Mouse (Mus musculus) MEL (cell line): Measurements from ENCODE around the gene Dohh. TPM values are rescaled to one million over a fixed set of nuclear protein-coding genes. Genes with fewer than 3 reads are reported as not detected.

ENCODE experiments used
- DNase-seq: peaks from one replicate; pipeline ENCODE4 v3.0.0; 2011; ENCODE audit warnings: low read depth, low spot score
- H3K27ac ChIP-seq: 2 replicates; pipeline ENCODE4 v1.5.1; 2012; ENCODE audit warnings: low read depth, mild to moderate bottlenecking, control low read depth, low read length, moderate library complexity; ENCODE audit not compliant: control insufficient read depth
- H3K27me3 ChIP-seq, 2 experiments: fragments of 150-350 bp in 1 of 2; sonication (generic) in 1 of 2; 2 replicates each; pipeline ENCODE4 v1.6.1; 2012; ENCODE audit warnings: low read length in 2 of 2, mild to moderate bottlenecking in 2 of 2, improper control_type of control experiment in 1 of 2, moderate library complexity in 1 of 2; ENCODE audit not compliant: insufficient read depth in 2 of 2, control insufficient read depth in 1 of 2
- H3K36me3 ChIP-seq, 2 experiments: 2 replicates each; pipeline ENCODE4 v1.6.1; 2012 to 2014; ENCODE audit warnings: low read length in 2 of 2, improper control_type of control experiment in 1 of 2, inconsistent platforms in 1 of 2, mild to moderate bottlenecking in 1 of 2; ENCODE audit not compliant: insufficient read depth in 2 of 2, control insufficient read depth in 1 of 2
- H3K4me1 ChIP-seq, 2 experiments: fragments of 150-350 bp in 1 of 2; sonication (generic) in 1 of 2; 2 replicates each; pipeline ENCODE4 v1.6.1; 2012; ENCODE audit warnings: low read length in 2 of 2, improper control_type of control experiment in 1 of 2, mild to moderate bottlenecking in 1 of 2; ENCODE audit not compliant: insufficient read depth in 2 of 2, control insufficient read depth in 1 of 2
- H3K4me3 ChIP-seq, 2 experiments: fragments of 150-350 bp in 1 of 2; sonication (generic) in 1 of 2; 2 replicates each; pipeline ENCODE4 v1.5.1; 2012; ENCODE audit warnings: low read depth in 2 of 2, low read length in 2 of 2, mild to moderate bottlenecking in 2 of 2, moderate library complexity in 2 of 2, control low read depth in 1 of 2, improper control_type of control experiment in 1 of 2; ENCODE audit not compliant: control insufficient read depth in 1 of 2, insufficient read depth in 1 of 2
- H3K79me2 ChIP-seq: 2 replicates; pipeline ENCODE4 v1.6.1; 2012; ENCODE audit warnings: mild to moderate bottlenecking, low read length, moderate library complexity; ENCODE audit not compliant: control insufficient read depth, poor library complexity, insufficient read depth
- H3K9ac ChIP-seq: 2 replicates; pipeline ENCODE4 v1.6.1; 2012; ENCODE audit warnings: low read depth, mild to moderate bottlenecking, control low read depth, low read length, moderate library complexity; ENCODE audit not compliant: control insufficient read depth, poor library complexity, severe bottlenecking
- H3K9me3 ChIP-seq: fragments of 150-350 bp; sonication (generic); replicated peaks from 2 replicates; pipeline ENCODE4 v1.6.1; 2012; ENCODE audit warnings: mild to moderate bottlenecking, low read length, improper control_type of control experiment, moderate library complexity; ENCODE audit not compliant: insufficient read depth
- CHD1 ChIP-seq: IDR thresholded peaks from 2 replicates; pipeline ENCODE4 v1.6.1; 2012; ENCODE audit warnings: low read depth, mild to moderate bottlenecking, inconsistent platforms, low read length, improper control_type of control experiment
- CTCF ChIP-seq, 3 experiments: IDR thresholded peaks in 2 of 3; conservative IDR thresholded peaks in 1 of 3; 2 replicates each; pipeline ENCODE4 v1.5.1; 2011 to 2012; ENCODE audit warnings: low read length in 3 of 3, low read depth in 2 of 3, mild to moderate bottlenecking in 2 of 3, improper control_type of control experiment in 1 of 3, inconsistent platforms in 1 of 3, mixed read lengths in 1 of 3, moderate library complexity in 1 of 3; ENCODE audit not compliant: control insufficient read depth in 1 of 3, insufficient read depth in 1 of 3, poor library complexity in 1 of 3, severe bottlenecking in 1 of 3
- ELF1 ChIP-seq: IDR thresholded peaks from 2 replicates; pipeline ENCODE4 v1.6.1; 2014; ENCODE audit warnings: low read depth, mild to moderate bottlenecking, inconsistent platforms, low read length, improper control_type of control experiment, moderate library complexity
- HCFC1 ChIP-seq: IDR thresholded peaks from 2 replicates; pipeline ENCODE4 v1.6.1; 2012; ENCODE audit warnings: low read depth, mild to moderate bottlenecking, inconsistent platforms, low read length, improper control_type of control experiment, moderate library complexity
- KAT2A ChIP-seq: conservative IDR thresholded peaks from 2 replicates; pipeline ENCODE4 v1.6.1; 2012; ENCODE audit warnings: low read depth, low read length, improper control_type of control experiment, inconsistent platforms
- MAX ChIP-seq: IDR thresholded peaks from 2 replicates; pipeline ENCODE4 v1.6.1; 2011; ENCODE audit warnings: low read length, improper control_type of control experiment
- MEF2A ChIP-seq: IDR thresholded peaks from 2 replicates; pipeline ENCODE4 v1.6.1; 2014; ENCODE audit warnings: low read depth, mild to moderate bottlenecking, inconsistent platforms, low read length, improper control_type of control experiment; ENCODE audit not compliant: poor library complexity, insufficient replicate concordance, severe bottlenecking; ENCODE audit errors: extremely low read depth
- MXI1 ChIP-seq: IDR thresholded peaks from 2 replicates; pipeline ENCODE4 v1.6.1; 2011; ENCODE audit warnings: mild to moderate bottlenecking, low read depth, low read length, improper control_type of control experiment
- NELFE ChIP-seq: IDR thresholded peaks from 2 replicates; pipeline ENCODE4 v1.6.1; 2011; ENCODE audit warnings: low read depth, low read length, improper control_type of control experiment
- POLR2A ChIP-seq, 2 experiments: IDR thresholded peaks; 2 replicates each; pipeline ENCODE4 v1.6.1; 2011 to 2012; ENCODE audit warnings: low read length in 2 of 2, mild to moderate bottlenecking in 2 of 2, control low read depth in 1 of 2, improper control_type of control experiment in 1 of 2, low read depth in 1 of 2, moderate library complexity in 1 of 2; ENCODE audit not compliant: control insufficient read depth in 1 of 2, insufficient read depth in 1 of 2, poor library complexity in 1 of 2
- POLR2AphosphoS2 ChIP-seq: IDR thresholded peaks from 2 replicates; pipeline ENCODE4 v1.6.1; 2011; ENCODE audit warnings: low read length, improper control_type of control experiment
- POLR2AphosphoS5 ChIP-seq: IDR thresholded peaks from 2 replicates; pipeline ENCODE4 v1.6.1; 2012; ENCODE audit warnings: low read depth, borderline replicate concordance, mild to moderate bottlenecking, inconsistent platforms, low read length, moderate library complexity, mixed read lengths
- SIN3A ChIP-seq: IDR thresholded peaks from 2 replicates; pipeline ENCODE4 v1.6.1; 2012; ENCODE audit warnings: low read length, improper control_type of control experiment, inconsistent platforms
- TBP ChIP-seq: IDR thresholded peaks from 2 replicates; pipeline ENCODE4 v1.8.0; 2011; ENCODE audit warnings: low read depth, low read length, improper control_type of control experiment
- TCF12 ChIP-seq: IDR thresholded peaks from 2 replicates; pipeline ENCODE4 v1.6.1; 2014; ENCODE audit warnings: low read depth, mild to moderate bottlenecking, inconsistent platforms, low read length, improper control_type of control experiment, moderate library complexity
- USF1 ChIP-seq: IDR thresholded peaks from 2 replicates; pipeline ENCODE4 v1.6.1; 2014; ENCODE audit warnings: low read depth, mild to moderate bottlenecking, inconsistent platforms, low read length, improper control_type of control experiment, moderate library complexity
- ZKSCAN1 ChIP-seq: IDR thresholded peaks from 2 replicates; pipeline ENCODE4 v1.6.1; 2012; ENCODE audit warnings: low read depth, mild to moderate bottlenecking, inconsistent platforms, low read length, improper control_type of control experiment, moderate library complexity
- polyA plus RNA-seq, 2 experiments: library from polyadenylated mRNA; stranded (reverse) in 1 of 2; unstranded in 1 of 2; fragments of >175 nt in 1 of 2; fragments of >200 nt in 1 of 2; gene quantifications; 2 replicates each; pipeline versions ENCODE4 v1.2.1 to v1.2.4; 2012; ENCODE audit warnings: low replicate concordance in 2 of 2, low read depth in 1 of 2; ENCODE audit not compliant: insufficient read length in 2 of 2, insufficient read depth in 1 of 2, missing spikeins in 1 of 2
- total RNA-seq: library from RNA; depleted of rRNA; stranded (reverse); fragments of 300-350 nt; gene quantifications from 2 replicates; pipeline ENCODE4 v1.2.3, GENCODE M21; 2012

The Dohh gene
- total and polyA plus RNA-seq, 3 experiments, result 145 to 153 TPM; not detected in 1

- H3K79me2 ChIP-seq, result peaks cover 35% of the 10 kb centered on the region
- H3K4me3 ChIP-seq, result peak overlapping the region; percentile 81 to 99
- H3K27ac ChIP-seq, result peak overlapping the region; percentile 5; the same call in 1 of the 2 replicates
- peaks cover 22 to 34% of the 10 kb centered on the region in 2 experiments for H3K4me1 ChIP-seq
- peak overlapping the region; percentile 89 for H3K9ac ChIP-seq
- DNase-seq, result peak; percentile 76
- TF ChIP-seq MAX (0 out of 2 replicates have a peak, but pooled peaks have one; percentile 34), ZKSCAN1 (no peak), POLR2A (IDR thresholded peaks at IDR 0.05; ENCODE audit: control insufficient read depth in 1 of 2, insufficient read depth in 1 of 2, low read depth in 1 of 2, low read length in 2 of 2, poor library complexity in 1 of 2) (peak in 1 of 2 experiments; percentile 71; a peak in 2 of 4 replicates), TCF12 (0 out of 2 replicates have a peak, but pooled peaks have one; percentile 17), MXI1 (peak; percentile 70), POLR2AphosphoS2 (peak; percentile 66; the same call in 1 of the 2 replicates), MEF2A (no peak), POLR2AphosphoS5 (no peak), KAT2A (no peak), ELF1 (peak; percentile 65), NELFE (peak; percentile 60), USF1 (no peak), CTCF (IDR thresholded peaks at IDR 0.05 in 2 of 3, conservative IDR thresholded peaks at IDR 0.05 in 1 of 3; ENCODE audit: control insufficient read depth in 1 of 3, insufficient read depth in 1 of 3, low read depth in 2 of 3, low read length in 3 of 3, poor library complexity in 1 of 3, severe bottlenecking in 1 of 3) (peak in 2 of 3 experiments; percentile 1 to 10; a peak in 1 of 6 replicates), TBP (0 out of 2 replicates have a peak, but pooled peaks have one; percentile 24)
- no peaks in the 10 kb centered on the region for H3K27me3 ChIP-seq
- peaks cover 5 to 32% of the 10 kb centered on the region in 2 experiments for H3K36me3 ChIP-seq
- H3K9me3 ChIP-seq, result no peaks in the 10 kb centered on the region
Observed at GRCm38 (mm10) chr10:81376561-81377361, 7.5 kb upstream of the Dohh start.

GRCm38 (mm10) chr10:81377362-81377664 lies 6.9 kb upstream of the Dohh start:
- Histone ChIP-seq H3K27me3 (no peaks in the 10 kb centered on the region), H3K4me1 (peaks cover 24 to 39% of the 10 kb centered on the region in 2 experiments), H3K79me2 (peaks cover 35% of the 10 kb centered on the region), H3K36me3 (peaks cover 5 to 34% of the 10 kb centered on the region in 2 experiments), H3K4me3 (peak overlapping the region; percentile 81 to 99)
- TF ChIP-seq HCFC1, result 0 out of 2 replicates have a peak, but pooled peaks have one; percentile 11
- peak; percentile 29; the same call in 1 of the 2 replicates for TF ChIP-seq SIN3A
- no peak for TF ChIP-seq CHD1
- TF ChIP-seq, all 39 proteins: peak for 2
- H3K9ac ChIP-seq, result peak overlapping the region; percentile 89
- H3K27ac ChIP-seq, result peak overlapping the region; percentile 47; the same call in 1 of the 2 replicates
- no peak for DNase-seq
- H3K9me3 ChIP-seq, result no peaks in the 10 kb centered on the region
